Mouse (Mus musculus) bone marrow, adult 2 months (tissue): ENCODE measurements around the gene Ppp1r3e.

Experiments
- CTCF ChIP-seq: fragments of 200-500 bp; IDR thresholded peaks from 2 replicates; pipeline ENCODE4 v1.5.1; 2011; ENCODE audit warnings: low read length, control low read depth; ENCODE audit not compliant: control insufficient read depth, insufficient read depth
- POLR2A ChIP-seq: fragments of 200-500 bp; IDR thresholded peaks from 2 replicates; pipeline ENCODE4 v1.6.1; 2011; ENCODE audit warnings: low read depth, mild to moderate bottlenecking, control low read depth, low read length, borderline replicate concordance; ENCODE audit not compliant: control insufficient read depth

- TF ChIP-seq POLR2A (peak; percentile 36; the same call in 1 of the 2 replicates), CTCF (no peak)
These were observed 35.5 kb upstream of the Ppp1r3e start, which contains the start of gene Slc22a17 for GRCm38 (mm10) chr14:54912886-54913285.
